Mouse (Mus musculus): ENCODE data around the gene Kansl3. TPM values are rescaled to one million over a fixed set of nuclear protein-coding genes. Genes with fewer than 3 reads are reported as not detected.

Gene Kansl3
- polyA plus RNA-seq, 1 experiment from 2014 or later = 27.4 TPM

DNA sequence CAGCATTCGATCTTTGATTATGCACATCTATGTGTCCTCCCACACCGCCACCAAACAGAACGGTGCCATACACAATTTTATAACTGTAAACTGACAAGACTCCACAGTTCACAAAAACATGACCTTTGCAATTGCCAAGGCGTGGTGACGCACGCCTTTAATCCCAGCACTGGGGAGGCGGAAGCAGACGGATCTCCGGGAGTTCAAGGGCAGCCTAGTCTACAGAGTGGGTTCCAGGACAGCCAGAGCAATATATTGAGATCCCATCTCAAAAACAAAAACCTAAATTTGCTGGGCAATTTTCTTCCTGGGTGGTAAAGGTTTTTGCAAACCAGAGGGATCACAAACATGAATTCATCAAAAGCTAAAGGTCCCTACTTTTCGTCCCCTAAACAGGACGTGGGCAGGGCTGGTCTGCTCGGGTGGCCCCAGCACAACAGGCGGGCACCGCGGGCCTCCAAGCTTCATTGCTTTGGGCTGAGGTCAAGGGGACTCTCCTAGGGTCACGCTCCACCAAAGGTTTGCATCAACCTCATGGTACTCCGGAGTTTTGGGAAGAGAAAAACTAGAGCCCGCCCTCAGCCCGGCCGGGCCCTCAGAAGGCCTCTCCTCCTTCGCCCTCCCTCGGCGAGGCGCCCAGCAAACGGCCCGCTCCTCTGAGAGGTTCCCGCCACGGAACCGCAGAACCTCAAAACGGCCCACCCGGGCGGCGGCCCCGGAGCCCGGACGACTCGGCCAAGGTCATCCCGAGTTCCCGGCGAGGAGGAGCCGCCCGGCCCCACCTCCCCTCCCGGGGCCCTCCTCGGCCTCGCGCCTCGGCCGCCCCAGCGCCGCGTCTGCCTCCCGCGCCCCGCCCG is 641 bp downstream of the Kansl3 start:
- Histone ChIP-seq H3K4me3 (ENCODE audit: low read depth, low read length) (peak overlapping the region; percentile 94), H3K27me3 (ENCODE audit: control insufficient read depth, insufficient read depth, low read length) (no peaks in the 10 kb centered on the region), H3K9me3 (replicated peaks; ENCODE audit: control insufficient read depth, low read length) (no peaks in the 10 kb centered on the region), H3K9ac (replicated peaks; ENCODE audit: low read length) (peak overlapping the region; percentile 97), H3K36me3 (replicated peaks; ENCODE audit: control insufficient read depth, insufficient read depth, low read depth, low read length) (peaks cover 11% of the 10 kb centered on the region), H3K4me2 (ENCODE audit: low read depth, low read length) (peak overlapping the region; percentile 68), H3K4me1 (ENCODE audit: control insufficient read depth, insufficient read depth, low read length) (0 out of 2 replicates have a peak, but pooled peaks cover 4% of the 10 kb centered on the region), H3K27ac (replicated peaks; ENCODE audit: low read depth, low read length) (peak overlapping the region; percentile 67; the same call in 1 of the 2 replicates)
- DNase-seq (ENCODE audit: low spot score) (no peak), ATAC-seq (replicated peaks; ENCODE audit: insufficient number of reproducible peaks, low FRiP score, low TSS enrichment, low read depth) (peak; percentile 82)
- 5% methylated on average over 49 of the region's 55 CpGs for WGBS

DNA sequence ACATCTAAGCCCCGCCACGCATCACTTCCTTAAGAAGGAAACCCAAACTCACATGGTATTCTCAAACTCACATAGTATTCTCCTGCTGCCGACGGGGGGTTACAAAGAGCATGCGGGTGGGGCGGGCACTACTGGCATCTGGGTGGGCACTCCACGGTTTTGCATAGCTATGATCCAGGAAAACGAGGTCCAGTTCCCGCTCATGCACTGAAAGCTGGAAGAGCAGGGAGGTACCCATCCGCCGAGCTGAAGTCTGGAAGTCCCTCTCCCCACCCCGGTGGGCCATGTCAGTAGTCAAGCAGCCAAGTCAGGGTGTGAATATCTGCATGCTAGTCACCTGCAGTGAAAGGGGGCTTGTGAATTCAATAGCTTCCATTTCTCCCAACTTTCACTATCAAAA is 1.3 kb downstream of the Kansl3 start:
- H3K4me3 ChIP-seq (ENCODE audit: low read depth, low read length) = peak overlapping the region; percentile 94
- WGBS = 67% methylated on average over 12 of the region's 12 CpGs
- DNase-seq (ENCODE audit: low spot score) = no peak
- H3K36me3 ChIP-seq (replicated peaks; ENCODE audit: control insufficient read depth, insufficient read depth, low read depth, low read length) = peaks cover 11% of the 10 kb centered on the region
- 0 out of 2 replicates have a peak, but pooled peaks cover 4% of the 10 kb centered on the region for H3K4me1 ChIP-seq (ENCODE audit: control insufficient read depth, insufficient read depth, low read length)
- no peak overlapping the region for H3K27ac ChIP-seq (replicated peaks; ENCODE audit: low read depth, low read length)
- no peaks in the 10 kb centered on the region for H3K27me3 ChIP-seq (ENCODE audit: control insufficient read depth, insufficient read depth, low read length)
- no peak for ATAC-seq (replicated peaks; ENCODE audit: insufficient number of reproducible peaks, low FRiP score, low TSS enrichment, low read depth)
- H3K9ac ChIP-seq (replicated peaks; ENCODE audit: low read length) = peak overlapping the region; percentile 97
- peak overlapping the region; percentile 68 for H3K4me2 ChIP-seq (ENCODE audit: low read depth, low read length)
- no peaks in the 10 kb centered on the region for H3K9me3 ChIP-seq (replicated peaks; ENCODE audit: control insufficient read depth, low read length)

GRCm38 (mm10) chr1:36356955-36357695 is 11.9 kb downstream of the Kansl3 start:
- Histone ChIP-seq H3K4me3 (ENCODE audit: low read depth, low read length) (no peak overlapping the region), H3K36me3 (replicated peaks; ENCODE audit: control insufficient read depth, insufficient read depth, low read depth, low read length) (peaks cover 2% of the 10 kb centered on the region; the same call in 1 of the 2 replicates), H3K27ac (replicated peaks; ENCODE audit: low read depth, low read length) (no peak overlapping the region), H3K9me3 (replicated peaks; ENCODE audit: control insufficient read depth, low read length) (no peaks in the 10 kb centered on the region), H3K27me3 (ENCODE audit: control insufficient read depth, insufficient read depth, low read length) (no peaks in the 10 kb centered on the region), H3K4me1 (ENCODE audit: control insufficient read depth, insufficient read depth, low read length) (no peaks in the 10 kb centered on the region), H3K4me2 (ENCODE audit: low read depth, low read length) (no peak overlapping the region), H3K9ac (replicated peaks; ENCODE audit: low read length) (no peak overlapping the region)
- DNase-seq (ENCODE audit: low spot score) (no peak), ATAC-seq (replicated peaks; ENCODE audit: insufficient number of reproducible peaks, low FRiP score, low TSS enrichment, low read depth) (no peak)
- 92% methylated on average over 5 of the region's 5 CpGs for WGBS

DNA sequence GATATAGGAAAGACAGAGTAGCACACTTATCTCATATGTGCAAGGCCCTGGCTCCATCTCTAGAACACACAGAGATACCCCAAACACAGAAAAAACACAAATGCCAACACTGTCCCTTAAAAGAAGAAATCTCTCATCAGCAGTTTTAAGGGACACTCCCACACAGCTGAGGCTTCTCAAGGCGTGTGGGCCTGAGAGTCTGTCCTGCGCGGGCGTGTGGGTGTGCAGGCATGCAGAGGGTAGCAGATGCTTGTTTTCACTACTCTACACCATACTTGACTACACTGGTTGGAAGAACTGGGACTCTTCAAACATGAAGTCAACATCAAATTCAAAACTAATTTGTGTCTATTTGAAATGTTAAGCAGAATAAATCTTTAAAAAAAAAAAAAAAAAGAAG is 16.6 kb downstream of the Kansl3 start:
- Histone ChIP-seq H3K36me3 (replicated peaks; ENCODE audit: control insufficient read depth, insufficient read depth, low read depth, low read length) (peaks cover 15% of the 10 kb centered on the region), H3K9me3 (replicated peaks; ENCODE audit: control insufficient read depth, low read length) (no peaks in the 10 kb centered on the region), H3K27ac (replicated peaks; ENCODE audit: low read depth, low read length) (no peak overlapping the region), H3K4me3 (ENCODE audit: low read depth, low read length) (no peak overlapping the region), H3K27me3 (ENCODE audit: control insufficient read depth, insufficient read depth, low read length) (no peaks in the 10 kb centered on the region), H3K4me1 (ENCODE audit: control insufficient read depth, insufficient read depth, low read length) (no peaks in the 10 kb centered on the region), H3K4me2 (ENCODE audit: low read depth, low read length) (no peak overlapping the region), H3K9ac (replicated peaks; ENCODE audit: low read length) (no peak overlapping the region)
- WGBS = 90% methylated on average over 4 of the region's 4 CpGs
- DNase-seq (ENCODE audit: low spot score) = no peak
- no peak for ATAC-seq (replicated peaks; ENCODE audit: insufficient number of reproducible peaks, low FRiP score, low TSS enrichment, low read depth)

DNA sequence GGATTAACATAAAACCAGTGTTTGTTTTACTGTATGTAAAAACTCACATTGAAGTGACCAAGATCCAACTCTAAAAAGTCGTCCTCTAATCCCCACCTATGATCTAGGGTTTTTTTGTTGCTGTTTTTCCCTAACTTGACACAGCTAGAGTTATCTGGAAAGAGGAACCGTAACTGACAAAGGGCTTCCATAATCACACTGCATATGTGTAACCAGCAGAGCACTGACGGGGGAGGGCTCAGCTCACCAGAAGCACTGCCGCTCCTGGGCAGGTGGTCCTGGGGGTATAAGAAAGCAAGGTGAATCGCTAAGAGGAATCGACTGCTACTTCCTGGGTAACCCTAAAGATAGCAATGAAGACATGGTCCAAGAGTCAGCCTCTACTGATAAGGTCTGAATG is 26.4 kb downstream of the Kansl3 start:
- no peak overlapping the region for H3K4me2 ChIP-seq (ENCODE audit: low read depth, low read length)
- H3K27ac ChIP-seq (replicated peaks; ENCODE audit: low read depth, low read length) = no peak overlapping the region
- 94% methylated on average over 6 of the region's 6 CpGs for WGBS
- ATAC-seq (replicated peaks; ENCODE audit: insufficient number of reproducible peaks, low FRiP score, low TSS enrichment, low read depth) (no peak), DNase-seq (ENCODE audit: low spot score) (no peak)
- peaks cover 20% of the 10 kb centered on the region for H3K36me3 ChIP-seq (replicated peaks; ENCODE audit: control insufficient read depth, insufficient read depth, low read depth, low read length)
- no peak overlapping the region for H3K9ac ChIP-seq (replicated peaks; ENCODE audit: low read length)
- no peaks in the 10 kb centered on the region for H3K27me3 ChIP-seq (ENCODE audit: control insufficient read depth, insufficient read depth, low read length)
- no peaks in the 10 kb centered on the region for H3K9me3 ChIP-seq (replicated peaks; ENCODE audit: control insufficient read depth, low read length)
- H3K4me3 ChIP-seq (ENCODE audit: low read depth, low read length) = no peak overlapping the region
- H3K4me1 ChIP-seq (ENCODE audit: control insufficient read depth, insufficient read depth, low read length) = no peaks in the 10 kb centered on the region

GRCm38 (mm10) chr1:36332955-36333887 is 35.8 kb downstream of the Kansl3 start:
- H3K36me3 ChIP-seq (replicated peaks; ENCODE audit: control insufficient read depth, insufficient read depth, low read depth, low read length) = peaks cover 6% of the 10 kb centered on the region
- WGBS = 73% methylated on average over 14 of the region's 14 CpGs
- ATAC-seq (replicated peaks; ENCODE audit: insufficient number of reproducible peaks, low FRiP score, low TSS enrichment, low read depth) = no peak
- no peak overlapping the region for H3K4me3 ChIP-seq (ENCODE audit: low read depth, low read length)
- H3K9ac ChIP-seq (replicated peaks; ENCODE audit: low read length) = no peak overlapping the region
- DNase-seq (ENCODE audit: low spot score) = no peak
- no peak overlapping the region for H3K4me2 ChIP-seq (ENCODE audit: low read depth, low read length)
- no peaks in the 10 kb centered on the region for H3K4me1 ChIP-seq (ENCODE audit: control insufficient read depth, insufficient read depth, low read length)
- no peaks in the 10 kb centered on the region for H3K9me3 ChIP-seq (replicated peaks; ENCODE audit: control insufficient read depth, low read length)
- no peak overlapping the region for H3K27ac ChIP-seq (replicated peaks; ENCODE audit: low read depth, low read length)
- no peaks in the 10 kb centered on the region for H3K27me3 ChIP-seq (ENCODE audit: control insufficient read depth, insufficient read depth, low read length)

DNA sequence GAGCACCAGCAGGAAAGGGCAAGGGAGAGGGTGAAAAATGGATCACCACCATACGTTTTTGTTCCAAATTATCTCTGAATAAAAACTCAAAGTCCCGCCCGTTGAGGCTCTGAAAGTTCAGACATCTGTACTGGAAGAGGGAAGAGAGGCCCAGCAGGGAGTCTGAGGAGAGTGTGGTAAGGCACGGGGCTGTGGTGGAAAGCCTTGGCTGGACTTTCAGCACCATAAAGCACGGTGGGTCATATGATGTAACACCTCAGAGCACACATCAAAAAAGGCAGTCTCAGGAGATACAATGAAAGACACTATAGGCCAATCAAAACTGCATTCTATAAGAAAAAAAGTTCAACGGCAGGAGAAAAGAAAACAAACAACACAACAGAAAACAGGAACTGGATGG is 37.2 kb downstream of the Kansl3 start:
- H3K9me3 ChIP-seq (replicated peaks; ENCODE audit: control insufficient read depth, low read length) = no peaks in the 10 kb centered on the region
- DNase-seq (ENCODE audit: low spot score) (no peak), ATAC-seq (replicated peaks; ENCODE audit: insufficient number of reproducible peaks, low FRiP score, low TSS enrichment, low read depth) (no peak)
- WGBS = 70% methylated on average over 6 of the region's 6 CpGs
- peaks cover 2% of the 10 kb centered on the region for H3K36me3 ChIP-seq (replicated peaks; ENCODE audit: control insufficient read depth, insufficient read depth, low read depth, low read length)
- H3K4me1 ChIP-seq (ENCODE audit: control insufficient read depth, insufficient read depth, low read length) = no peaks in the 10 kb centered on the region
- no peak overlapping the region for H3K27ac ChIP-seq (replicated peaks; ENCODE audit: low read depth, low read length)
- H3K27me3 ChIP-seq (ENCODE audit: control insufficient read depth, insufficient read depth, low read length) = no peaks in the 10 kb centered on the region
- no peak overlapping the region for H3K9ac ChIP-seq (replicated peaks; ENCODE audit: low read length)
- H3K4me2 ChIP-seq (ENCODE audit: low read depth, low read length) = no peak overlapping the region
- H3K4me3 ChIP-seq (ENCODE audit: low read depth, low read length) = no peak overlapping the region
